Mouse (Mus musculus): ENCODE measurements around the gene Alkbh6.
A peak's percentile ranks its signal among the peaks of the same experiment; 100 is the strongest.

Alkbh6 gene

DNA sequence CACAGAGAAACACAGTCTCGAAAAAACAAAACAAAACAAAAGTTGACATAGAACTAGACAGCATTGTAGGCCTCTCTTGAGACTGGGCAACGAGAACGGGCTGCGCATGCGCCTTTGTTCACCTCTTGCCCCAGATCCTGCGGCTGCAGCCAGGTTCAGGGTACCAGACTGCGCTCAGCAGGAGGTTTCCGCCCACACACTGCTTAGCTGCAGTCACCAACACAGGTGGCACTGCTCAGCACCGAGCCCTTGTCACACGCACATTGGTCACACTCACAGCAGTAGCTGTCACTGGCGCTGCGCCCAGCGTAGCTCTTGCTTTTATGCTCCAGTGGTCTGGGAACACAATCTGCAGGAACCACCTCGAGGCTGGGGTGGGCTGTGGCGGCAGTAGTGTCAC lies 18.6 kb downstream of the Alkbh6 start:
- DNase-seq (ENCODE audit: low read depth, low spot score), result peak; percentile 39

DNA sequence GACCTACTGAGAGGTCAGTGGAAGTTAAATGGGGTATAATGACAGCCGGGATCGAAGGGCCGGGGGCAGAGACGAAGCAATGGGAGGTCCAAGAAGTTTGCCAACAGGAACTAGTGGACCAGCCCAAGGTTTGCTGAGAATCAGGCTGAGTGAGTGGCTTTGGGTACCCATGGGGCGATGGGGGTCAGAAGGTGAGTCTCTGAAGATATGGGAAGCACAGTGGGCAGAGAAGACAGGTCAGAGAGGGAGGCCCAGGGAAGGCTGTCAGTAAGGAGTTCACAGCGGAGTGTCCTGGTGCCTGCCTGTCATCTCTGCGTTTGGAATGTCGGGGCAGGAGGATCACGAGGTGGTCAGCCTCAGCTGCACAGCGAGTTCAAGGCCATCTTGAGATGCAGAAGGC lies 19.9 kb downstream of the Alkbh6 start:
- no peak for DNase-seq (ENCODE audit: low read depth, low spot score)

DNA sequence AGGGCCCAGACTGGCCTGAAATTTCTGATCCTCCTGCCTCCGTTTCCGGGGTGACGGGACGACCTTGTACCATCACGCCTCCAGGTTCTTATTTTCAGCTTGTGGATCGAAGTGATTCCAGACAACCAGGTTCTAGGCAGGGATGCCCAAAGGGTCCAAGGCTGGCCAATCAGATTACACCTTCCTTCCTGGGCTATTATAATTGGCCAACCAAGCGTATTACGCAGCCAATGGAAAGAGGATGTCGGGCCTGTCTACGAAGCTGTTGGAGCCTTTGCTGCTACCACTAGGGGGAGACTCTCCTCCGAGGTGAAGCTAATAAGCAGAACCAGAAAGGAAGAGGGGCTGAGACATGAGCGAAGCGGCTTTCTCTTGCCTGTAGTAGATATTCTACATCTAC lies 23.4 kb downstream of the Alkbh6 start:
- peak; percentile 99 for DNase-seq (ENCODE audit: low read depth, low spot score)

DNA sequence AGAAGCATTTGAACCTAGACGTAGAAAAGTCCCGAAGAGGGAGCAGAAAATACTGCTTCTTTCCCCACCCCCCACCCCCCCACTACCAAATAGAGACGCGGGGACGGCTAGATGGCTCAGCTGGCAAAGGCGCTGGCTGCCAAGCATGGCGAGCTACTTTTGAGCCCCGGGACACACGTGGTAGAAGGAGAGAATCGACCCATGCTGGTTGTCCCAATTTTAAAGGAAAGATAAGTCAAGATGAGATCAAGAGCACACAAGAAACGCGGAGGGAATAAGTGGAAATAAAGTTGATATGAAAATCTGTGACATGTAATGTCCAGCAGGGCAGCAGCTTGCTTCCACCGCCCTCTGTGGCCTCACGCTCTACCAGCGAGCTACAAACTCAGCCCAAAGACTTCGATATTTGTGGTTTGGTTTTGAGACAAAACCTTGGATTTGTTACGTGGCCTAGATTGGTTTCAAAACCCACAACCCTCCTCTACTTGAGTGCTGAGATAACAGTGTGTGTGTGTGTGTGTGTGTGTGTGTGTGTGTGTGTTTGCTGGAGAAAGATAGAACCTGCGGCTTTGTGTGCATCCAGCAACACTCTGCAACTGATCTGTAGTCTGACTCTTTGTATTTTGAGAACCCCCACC lies 24.2 kb downstream of the Alkbh6 start:
- DNase-seq (ENCODE audit: low read depth, low spot score), result no peak

GRCm38 (mm10) chr7:30333436-30333835 lies 24.9 kb downstream of the Alkbh6 start:
- no peak for DNase-seq (ENCODE audit: low read depth, low spot score)

DNA sequence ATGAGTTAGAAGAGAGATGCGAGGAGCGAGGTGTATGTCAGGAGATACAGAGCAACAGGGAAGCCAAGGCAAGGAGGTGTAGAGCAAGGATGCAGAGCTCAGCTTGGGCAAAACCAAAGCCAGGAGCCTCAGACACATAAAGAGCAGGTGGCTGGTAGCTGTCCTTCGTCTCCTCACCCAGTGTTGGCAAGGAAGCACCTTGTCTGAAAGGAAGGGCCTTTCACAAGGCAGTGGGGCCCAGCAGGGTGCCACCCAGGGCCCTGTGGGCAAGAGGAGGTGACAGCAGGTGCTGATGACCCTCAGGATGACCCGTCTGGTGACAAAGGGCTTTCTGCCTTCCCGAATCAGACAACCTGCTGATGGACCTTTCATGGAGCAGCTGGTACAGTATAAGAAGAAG lies 26.0 kb downstream of the Alkbh6 start:
- no peak for DNase-seq (ENCODE audit: low read depth, low spot score)

- DNase-seq (ENCODE audit: low read depth, low spot score), result no peak
Observed at GRCm38 (mm10) chr7:30335688-30336087, 27.2 kb downstream of the Alkbh6 start.

DNA sequence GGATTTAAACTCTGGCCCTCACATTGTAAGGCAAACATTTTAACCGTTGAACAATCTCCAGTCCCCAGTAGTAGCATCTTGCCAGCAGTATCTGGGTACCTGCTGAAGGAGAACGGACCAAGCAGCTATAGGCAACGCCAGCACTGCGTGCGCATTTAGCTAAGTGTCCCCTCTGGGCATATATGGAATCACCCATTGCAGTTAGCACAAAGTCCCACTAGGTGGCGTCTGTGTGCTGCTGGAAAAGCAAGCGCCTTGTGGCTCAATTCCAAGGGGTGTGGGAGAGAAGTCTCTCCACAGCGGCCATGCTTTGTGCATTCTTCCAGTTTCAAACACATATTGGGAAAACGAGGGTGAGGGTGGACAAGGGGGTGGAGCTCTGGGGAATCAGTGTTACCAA lies 27.9 kb downstream of the Alkbh6 start:
- DNase-seq (ENCODE audit: low read depth, low spot score), result peak; percentile 92

DNA sequence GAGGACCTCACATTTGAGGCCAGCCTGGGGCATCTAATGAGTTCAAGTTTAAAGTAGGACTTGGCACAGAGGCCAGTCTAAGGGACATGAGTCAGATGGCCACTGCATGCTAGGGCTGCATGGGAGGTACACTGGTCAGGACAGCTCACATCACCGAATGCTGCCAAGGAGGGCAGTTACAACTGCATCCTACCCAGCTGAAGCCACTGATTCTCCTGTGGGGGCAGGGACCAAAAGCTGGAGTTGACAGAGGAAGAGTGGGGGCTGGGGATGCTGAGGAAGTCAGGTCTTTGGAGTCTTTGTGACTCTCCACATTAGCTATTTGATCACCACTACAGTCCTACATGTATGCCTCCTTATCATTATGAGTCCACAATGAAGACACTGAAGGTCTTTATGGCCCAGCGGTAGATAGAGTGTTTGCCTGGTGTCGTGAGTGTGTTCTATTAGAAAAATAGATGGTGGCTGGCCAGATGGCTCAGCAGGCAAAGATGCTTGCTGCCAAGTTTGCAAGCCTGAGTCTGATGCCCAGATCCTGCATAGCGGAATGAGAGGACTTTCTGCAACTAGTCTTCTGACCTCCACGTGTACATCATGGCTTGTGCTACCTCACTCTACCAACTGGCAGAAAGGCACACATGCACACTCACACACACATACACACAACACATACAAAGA lies 31.1 kb downstream of the Alkbh6 start:
- no peak for DNase-seq (ENCODE audit: low read depth, low spot score)

DNA sequence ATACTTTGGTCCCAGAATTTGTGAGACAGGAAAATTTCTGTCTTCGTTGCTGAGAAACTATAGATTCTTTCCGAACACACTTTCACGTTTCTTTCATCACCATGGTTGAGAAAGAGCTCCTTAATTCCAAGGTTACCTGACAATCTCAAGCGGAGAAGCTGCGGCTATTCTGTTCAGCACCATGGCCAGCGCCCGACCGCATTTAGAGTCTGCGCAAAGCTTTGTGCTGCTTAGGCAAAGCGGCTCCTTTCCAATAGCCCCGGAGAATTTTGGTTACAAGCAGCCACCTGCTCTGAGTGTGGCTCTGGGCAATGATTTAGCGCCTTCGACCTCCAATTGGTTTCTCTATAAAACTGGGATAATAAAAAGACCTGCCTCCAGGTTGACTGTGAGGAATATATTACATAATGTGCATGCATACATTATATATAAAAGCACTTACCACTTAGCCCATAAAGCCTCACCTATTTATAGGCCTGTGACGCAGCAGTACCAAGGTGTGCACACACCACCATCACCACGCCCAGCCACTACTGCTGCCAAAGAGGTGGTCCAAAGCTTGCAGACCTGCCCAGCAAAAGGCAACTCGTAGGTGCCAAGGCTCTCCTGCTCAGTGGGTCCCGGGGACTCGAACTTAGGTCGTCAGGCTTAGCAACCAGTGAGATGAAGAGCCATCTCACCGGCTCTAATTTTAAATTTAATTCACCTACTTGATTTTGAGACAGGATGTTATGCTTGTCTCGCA lies 38.3 kb downstream of the Alkbh6 start:
- peak; percentile 76 for DNase-seq (ENCODE audit: low read depth, low spot score)

DNA sequence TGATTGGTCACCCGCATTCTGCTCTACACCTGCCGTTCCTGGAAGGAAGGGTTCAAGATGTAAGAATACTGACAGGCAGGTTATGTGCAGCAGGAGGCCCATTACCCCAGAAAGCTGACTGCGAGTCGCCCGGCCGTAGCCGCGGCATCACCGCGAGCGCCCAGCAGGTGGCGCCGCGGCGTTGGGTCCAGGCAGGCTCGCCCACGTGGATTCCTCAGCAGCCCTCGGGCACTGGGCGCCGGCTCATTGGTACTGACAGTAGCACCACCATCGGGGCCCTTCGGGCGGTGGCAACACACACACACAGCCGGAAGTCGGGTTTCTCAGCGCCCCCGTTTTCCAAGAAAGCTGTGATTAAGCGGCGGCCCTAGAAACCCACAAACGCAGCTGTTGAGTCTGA lies 39.3 kb downstream of the Alkbh6 start:
- peak; percentile 78 for DNase-seq (ENCODE audit: low read depth, low spot score)

DNA sequence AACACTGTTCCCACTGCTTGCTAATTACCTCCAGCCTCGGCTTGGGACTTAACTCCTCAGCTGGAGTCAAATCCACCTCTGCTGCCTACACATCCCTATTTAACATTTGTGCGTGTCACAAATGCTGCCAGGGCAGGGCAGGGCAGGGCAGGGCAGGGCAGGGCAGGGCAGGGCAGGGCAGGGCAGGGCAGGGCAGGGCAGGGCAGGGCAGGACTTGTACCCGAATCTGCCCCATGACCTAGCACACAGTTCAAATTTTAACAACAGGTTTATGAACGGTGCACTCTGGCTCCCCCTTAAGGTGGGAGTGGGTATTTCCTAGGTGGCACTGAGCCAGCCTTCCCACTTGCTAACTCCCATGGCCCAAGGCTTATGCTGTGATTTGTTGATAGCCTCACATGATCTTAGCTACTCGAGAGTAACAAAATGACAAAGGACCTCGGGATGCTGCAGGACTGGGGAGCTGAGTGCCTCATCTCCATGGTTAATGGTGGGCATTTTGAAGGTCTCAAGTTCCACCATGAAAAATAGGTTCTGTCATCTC lies 44.8 kb downstream of the Alkbh6 start:
- peak; percentile 87 for DNase-seq (ENCODE audit: low read depth, low spot score)

DNA sequence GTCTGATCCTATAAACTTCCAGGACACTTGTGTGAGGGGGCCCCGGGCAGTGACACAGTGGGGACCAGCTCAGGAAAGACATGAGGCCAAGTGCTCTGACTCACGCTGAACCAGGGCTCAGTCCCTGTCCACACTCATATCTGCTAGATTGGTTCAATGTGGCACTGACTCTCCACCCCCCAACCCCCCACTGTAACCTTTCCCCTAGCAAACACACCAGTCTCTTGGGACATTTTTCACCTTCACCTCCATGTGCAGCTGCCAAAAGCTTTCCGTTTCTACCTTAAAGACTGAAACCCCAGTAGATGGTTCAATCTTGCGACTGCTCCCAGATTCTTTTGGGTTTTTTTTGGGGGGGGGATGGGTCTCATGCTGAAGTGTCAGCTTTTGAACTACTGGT lies 45.5 kb downstream of the Alkbh6 start:
- no peak for DNase-seq (ENCODE audit: low read depth, low spot score)

GRCm38 (mm10) chr7:30358378-30359186 lies 50.1 kb downstream of the Alkbh6 start:
- DNase-seq (ENCODE audit: low read depth, low spot score), result no peak

DNA sequence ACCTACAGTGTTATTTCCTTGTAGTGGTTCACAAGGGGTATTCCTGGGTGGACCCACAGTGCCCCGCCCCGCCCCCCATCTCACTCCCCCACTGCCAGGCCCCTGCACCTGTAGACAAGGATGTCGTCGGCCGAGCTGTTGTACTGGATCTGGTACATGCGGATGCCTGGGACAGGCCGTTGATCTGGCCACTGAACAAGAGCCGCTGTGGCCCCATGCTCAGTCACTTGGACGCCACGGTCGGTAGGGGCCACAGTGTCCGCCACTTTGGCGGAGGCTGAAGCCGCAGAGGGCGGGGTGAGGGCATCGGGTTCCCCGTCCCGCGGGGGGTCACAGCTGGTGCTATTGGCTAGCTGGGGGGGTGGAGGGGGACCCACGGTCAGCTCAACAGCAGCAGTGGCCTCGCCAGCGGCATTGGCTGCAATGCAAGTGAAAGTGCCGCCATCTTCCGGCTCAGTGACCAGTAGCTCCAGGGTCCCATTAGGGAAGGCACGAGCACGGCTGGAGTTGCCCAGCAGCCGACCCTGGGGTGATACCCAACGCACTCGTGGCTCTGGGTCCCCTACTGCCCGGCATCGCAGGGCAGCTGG lies 50.9 kb downstream of the Alkbh6 start:
- DNase-seq (ENCODE audit: low read depth, low spot score), result no peak

GRCm38 (mm10) chr7:30360028-30360427 lies 51.5 kb downstream of the Alkbh6 start:
- no peak for DNase-seq (ENCODE audit: low read depth, low spot score)

- peak; percentile 82 for DNase-seq (ENCODE audit: low read depth, low spot score)
Observed at GRCm38 (mm10) chr7:30362652-30363343, 54.3 kb downstream of the Alkbh6 start, which contains the start of gene Lrfn3. Gene Lrfn3 (minus strand): TSS chr7:30362772.

DNA sequence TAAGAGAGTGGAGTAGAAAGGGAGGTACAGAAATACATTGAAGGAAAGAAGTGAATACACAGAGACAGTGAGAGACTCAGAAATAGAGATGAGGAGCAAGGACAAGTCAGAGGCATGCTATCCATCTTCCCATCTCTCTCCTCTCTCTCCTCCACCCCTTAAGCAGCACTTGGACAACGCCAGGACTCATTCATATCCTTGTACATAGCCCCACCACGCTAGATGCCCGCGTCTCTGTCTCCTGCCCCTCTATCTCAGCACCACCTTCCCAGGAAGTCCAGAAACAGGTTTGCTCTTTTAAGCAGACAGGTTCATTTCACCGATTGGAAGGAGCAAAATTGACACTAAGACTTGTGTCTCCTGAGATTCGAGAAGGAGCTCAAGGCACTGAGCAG lies 54.8 kb downstream of the Alkbh6 start:
- no peak for DNase-seq (ENCODE audit: low read depth, low spot score)

Data from R1 (cell line).